Mouse (Mus musculus) kidney, adult 2 months (tissue): ENCODE measurements at regions not wholly inside any gene's neighbourhood (a gene's known extent, or its start where the extent isn't known, plus 50 kb on each side); places are given as distances from the start of the nearest gene placed in this dataset.

Experiments used
- CTCF ChIP-seq: fragments of 200-500 bp; conservative IDR thresholded peaks from 2 replicates; pipeline ENCODE4 v1.5.1; 2011; ENCODE audit warnings: low read depth, mild to moderate bottlenecking, control low read depth, low read length, moderate library complexity, mixed read lengths; ENCODE audit not compliant: insufficient read depth, insufficient read length
- POLR2A ChIP-seq: fragments of 200-500 bp; IDR thresholded peaks from one replicate; pipeline ENCODE4 v1.6.1; 2011; ENCODE audit warnings: low read depth, low read length, control low read depth

DNA sequence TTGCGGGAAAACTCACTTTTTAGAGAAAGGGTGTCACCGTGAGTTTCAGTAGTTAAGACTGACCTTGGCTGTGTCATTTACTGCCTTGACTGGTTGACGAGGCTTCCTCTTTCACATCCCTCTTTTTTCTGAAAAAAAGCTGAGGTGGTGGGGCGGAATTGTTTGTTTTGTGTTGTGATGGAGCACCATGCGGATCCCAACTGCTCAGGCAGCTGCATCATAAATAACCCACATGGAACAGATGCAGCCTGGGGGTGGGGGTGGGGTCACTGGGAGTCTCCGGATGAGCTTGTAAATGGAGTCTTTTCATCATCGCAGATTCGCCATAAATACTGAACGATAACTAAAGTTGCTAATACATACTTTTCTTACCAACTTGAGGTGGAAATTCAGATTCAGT lies 67.3 kb downstream of the Dact1 start:
- no peak for TF ChIP-seq CTCF
- no peak for TF ChIP-seq POLR2A
